9 mouse cellular contexts compared by ENCODE assay signal in the genomic region with DNA sequence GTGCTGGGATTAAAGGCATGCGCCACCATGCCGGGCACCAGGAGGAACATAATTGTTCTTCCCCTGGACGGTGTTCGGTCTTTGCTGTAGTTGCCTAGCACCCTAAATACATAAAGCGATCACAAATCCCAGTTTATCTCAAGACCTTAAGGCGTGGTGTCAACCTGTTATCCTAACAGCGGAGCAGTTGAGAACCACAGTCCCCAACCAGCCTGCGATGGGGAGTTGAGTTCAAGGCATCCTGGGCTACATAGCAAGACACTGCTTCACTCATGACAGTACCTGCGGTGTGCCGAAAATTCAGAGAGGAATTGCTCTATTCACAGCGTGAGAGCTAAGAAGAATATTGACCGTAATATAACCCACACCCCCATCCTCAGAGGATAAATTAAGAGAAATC. TPM values are rescaled to one million over a fixed set of nuclear protein-coding genes. Genes with fewer than 3 reads are reported as not detected.
DNase-seq lines count a peak whose midpoint lies in the region; ATAC-seq and TF ChIP-seq lines count a peak whose summit lies in the region.
"Had no signal": no experiment of that assay in that cellular context is flagged by ENCODE, and none has a peak within 500 bp of the region (broad histone marks: within the 10 kb centered on the region; RNA-seq: fewer than 3 reads in every experiment).

No protein-coding gene starts in this region.

- peak overlapping the region; percentile 92 for H3K4me2 ChIP-seq in lung, embryonic 14.5 days
- peak overlapping the region; percentile 72 for H3K4me2 ChIP-seq in embryonic facial prominence, embryonic 14.5 days (ENCODE audit: low read depth, low read length)
- peak overlapping the region; percentile 85 for H3K4me2 ChIP-seq in limb, embryonic 14.5 days (replicated peaks; ENCODE audit: low read depth, low read length, severe bottlenecking)
- H3K4me2 ChIP-seq in neural tube, embryonic 15.5 days, result peak overlapping the region; percentile 77

- no peaks in the 10 kb centered on the region for H3K27me3 ChIP-seq in lung, embryonic 14.5 days (ENCODE audit: insufficient read depth, low read length)
- no peaks in the 10 kb centered on the region for H3K27me3 ChIP-seq in embryonic facial prominence, embryonic 14.5 days (replicated peaks; ENCODE audit: control insufficient read depth, insufficient read depth, low read length)
- H3K27me3 ChIP-seq in limb, embryonic 14.5 days (ENCODE audit: control insufficient read depth, insufficient read depth, low read length), result no peaks in the 10 kb centered on the region
- H3K27me3 ChIP-seq in neural tube, embryonic 15.5 days (replicated peaks), result no peaks in the 10 kb centered on the region

- ATAC-seq in lung, embryonic 14.5 days (ENCODE audit: insufficient read depth), result no peak
- no peak for ATAC-seq in embryonic facial prominence, embryonic 14.5 days (ENCODE audit: low read depth)
- no peak for ATAC-seq in limb, embryonic 14.5 days (ENCODE audit: low FRiP score, low read depth)
- no peak for ATAC-seq in neural tube, embryonic 15.5 days (ENCODE audit: low FRiP score)

- 60% methylated on average over 12 of the region's 12 CpGs for WGBS in lung, embryonic 14.5 days
- 61% methylated on average over 12 of the region's 12 CpGs for WGBS in embryonic facial prominence, embryonic 14.5 days
- WGBS in limb, embryonic 14.5 days, result 55% methylated on average over 12 of the region's 12 CpGs
- WGBS in neural tube, embryonic 15.5 days, result 61% methylated on average over 12 of the region's 12 CpGs

- TF ChIP-seq POLR2A in limb, embryonic 14.5 days (IDR thresholded peaks at IDR 0.05; ENCODE audit: borderline replicate concordance, extremely low read depth, insufficient read depth, insufficient read length), result no peak

- H3K9me3 ChIP-seq in lung, embryonic 14.5 days (ENCODE audit: low read depth, low read length), result no peaks in the 10 kb centered on the region
- no peaks in the 10 kb centered on the region for H3K9me3 ChIP-seq in embryonic facial prominence, embryonic 14.5 days (ENCODE audit: control insufficient read depth, low read length)
- no peaks in the 10 kb centered on the region for H3K9me3 ChIP-seq in limb, embryonic 14.5 days (ENCODE audit: control insufficient read depth, low read length)
- H3K9me3 ChIP-seq in neural tube, embryonic 15.5 days (replicated peaks), result no peaks in the 10 kb centered on the region

- peak overlapping the region; percentile 71 for H3K4me3 ChIP-seq in lung, embryonic 14.5 days (ENCODE audit: low read depth, low read length)
- H3K4me3 ChIP-seq in embryonic facial prominence, embryonic 14.5 days (ENCODE audit: low read depth, low read length), result peak overlapping the region; percentile 74
- peak overlapping the region; percentile 65 for H3K4me3 ChIP-seq in limb, embryonic 14.5 days (replicated peaks; ENCODE audit: low read length)
- H3K4me3 ChIP-seq in neural tube, embryonic 15.5 days (replicated peaks), result peak overlapping the region; percentile 91

- no peak for TF ChIP-seq CTCF in lung, embryonic 14.5 days (IDR thresholded peaks at IDR 0.05; ENCODE audit: low read depth)

- DNase-seq in lung, embryonic 14.5 days, result no peak
- DNase-seq in lung, postnatal 36 days, result no peak
- no peak for DNase-seq in embryonic facial prominence, embryonic 14.5 days (ENCODE audit: low spot score)
- DNase-seq in limb, embryonic 14.5 days (ENCODE audit: low spot score), result no peak
- DNase-seq in adrenal gland, postnatal 25 days, result no peak
- DNase-seq in cerebellum, postnatal 25 days, result no peak
- no peak for DNase-seq in thymus, postnatal 10 days (ENCODE audit: low spot score in 2 of 2)

- peaks cover 5% of the 10 kb centered on the region; the same call in 1 of the 2 replicates for H3K4me1 ChIP-seq in lung, embryonic 14.5 days (ENCODE audit: insufficient read depth)
- peaks cover 8% of the 10 kb centered on the region for H3K4me1 ChIP-seq in embryonic facial prominence, embryonic 14.5 days (ENCODE audit: control insufficient read depth, insufficient read depth, low read length)
- H3K4me1 ChIP-seq in limb, embryonic 14.5 days (ENCODE audit: control insufficient read depth, insufficient read depth, low read length), result peaks cover 12% of the 10 kb centered on the region
- H3K4me1 ChIP-seq in neural tube, embryonic 15.5 days, result peaks cover 19% of the 10 kb centered on the region

- H3K9ac ChIP-seq in lung, embryonic 14.5 days, result peak overlapping the region; percentile 94
- H3K9ac ChIP-seq in embryonic facial prominence, embryonic 14.5 days (ENCODE audit: low read depth, low read length), result peak overlapping the region; percentile 99
- peak overlapping the region; percentile 89 for H3K9ac ChIP-seq in limb, embryonic 14.5 days (ENCODE audit: low read depth, low read length, severe bottlenecking)
- H3K9ac ChIP-seq in neural tube, embryonic 15.5 days (replicated peaks), result peak overlapping the region; percentile 23; the same call in 1 of the 2 replicates

- H3K27ac ChIP-seq in lung, embryonic 14.5 days (ENCODE audit: low read depth), result peak overlapping the region; percentile 96
- H3K27ac ChIP-seq in embryonic facial prominence, embryonic 14.5 days (replicated peaks; ENCODE audit: low read depth, low read length), result peak overlapping the region; percentile 97
- H3K27ac ChIP-seq in limb, embryonic 14.5 days (replicated peaks; ENCODE audit: low read depth, low read length), result peak overlapping the region; percentile 92
- H3K27ac ChIP-seq in neural tube, embryonic 15.5 days (replicated peaks), result peak overlapping the region; percentile 46; the same call in 1 of the 2 replicates

- peaks cover 56% of the 10 kb centered on the region for H3K36me3 ChIP-seq in lung, embryonic 14.5 days (ENCODE audit: insufficient read depth)
- peaks cover 55% of the 10 kb centered on the region for H3K36me3 ChIP-seq in embryonic facial prominence, embryonic 14.5 days (ENCODE audit: control insufficient read depth, insufficient read depth, low read length)
- H3K36me3 ChIP-seq in limb, embryonic 14.5 days (ENCODE audit: control insufficient read depth, insufficient read depth, low read length), result peaks cover 59% of the 10 kb centered on the region
- H3K36me3 ChIP-seq in neural tube, embryonic 15.5 days, result peaks cover 54% of the 10 kb centered on the region

RNA-seq across cellular contexts. Expression of gene Cnpy2, which starts 0.6 kb away (rescaled TPM):
- polyA plus RNA-seq in lung, embryonic 14.5 days (2014; fragmentation: Nextera tagmentation; extraction: Ambion mirVana), result 317 and 336 TPM in 2 replicates
- 350 and 364 TPM in 2 replicates for polyA plus RNA-seq in embryonic facial prominence, embryonic 14.5 days (2014; fragmentation: Nextera tagmentation; extraction: Ambion mirVana)
- 129 and 169 TPM in 2 replicates for polyA plus RNA-seq in limb, embryonic 14.5 days (2012; rRNA removed)
- 378 and 387 TPM in 2 replicates for polyA plus RNA-seq in limb, embryonic 14.5 days (2014; fragmentation: Nextera tagmentation; extraction: Ambion mirVana)
- 201 and 221 TPM in 2 replicates for polyA plus RNA-seq in neural tube, embryonic 15.5 days (2015; fragmentation: Nextera tagmentation; extraction: Ambion mirVana)
- 164 and 206 TPM in 2 replicates for total RNA-seq in adrenal gland, postnatal 25 days (2021)

RNA-seq across cellular contexts. Expression of gene Cs, which starts 15.9 kb away (rescaled TPM):
- polyA plus RNA-seq in lung, embryonic 14.5 days (2014; fragmentation: Nextera tagmentation; extraction: Ambion mirVana), result 205 and 211 TPM in 2 replicates
- polyA plus RNA-seq in embryonic facial prominence, embryonic 14.5 days (2014; fragmentation: Nextera tagmentation; extraction: Ambion mirVana), result 199 and 201 TPM in 2 replicates
- 131 and 149 TPM in 2 replicates for polyA plus RNA-seq in limb, embryonic 14.5 days (2012; rRNA removed)
- 173 and 174 TPM in 2 replicates for polyA plus RNA-seq in limb, embryonic 14.5 days (2014; fragmentation: Nextera tagmentation; extraction: Ambion mirVana)
- 268 and 273 TPM in 2 replicates for polyA plus RNA-seq in neural tube, embryonic 15.5 days (2015; fragmentation: Nextera tagmentation; extraction: Ambion mirVana)
- total RNA-seq in adrenal gland, postnatal 25 days (2021), result 287 and 317 TPM in 2 replicates

RNA-seq across cellular contexts. Expression of gene Pan2, which starts 18.5 kb away (rescaled TPM):
- 33.4 and 36.2 TPM in 2 replicates for polyA plus RNA-seq in lung, embryonic 14.5 days (2014; fragmentation: Nextera tagmentation; extraction: Ambion mirVana)
- polyA plus RNA-seq in embryonic facial prominence, embryonic 14.5 days (2014; fragmentation: Nextera tagmentation; extraction: Ambion mirVana), result 23.6 and 23.8 TPM in 2 replicates
- 49.7 and 58.0 TPM in 2 replicates for polyA plus RNA-seq in limb, embryonic 14.5 days (2012; rRNA removed)
- 26.6 and 31.1 TPM in 2 replicates for polyA plus RNA-seq in limb, embryonic 14.5 days (2014; fragmentation: Nextera tagmentation; extraction: Ambion mirVana)
- 17.4 and 20.7 TPM in 2 replicates for polyA plus RNA-seq in neural tube, embryonic 15.5 days (2015; fragmentation: Nextera tagmentation; extraction: Ambion mirVana)
- total RNA-seq in adrenal gland, postnatal 25 days (2021), result 28.9 and 32.7 TPM in 2 replicates

RNA-seq across cellular contexts. Expression of gene Il23a, which starts 23.1 kb away (rescaled TPM):
- polyA plus RNA-seq in lung, embryonic 14.5 days (2014; fragmentation: Nextera tagmentation; extraction: Ambion mirVana), result 0.17 and 0.41 TPM in 2 replicates
- polyA plus RNA-seq in embryonic facial prominence, embryonic 14.5 days (2014; fragmentation: Nextera tagmentation; extraction: Ambion mirVana), result 0.20 and 0.29 TPM in 2 replicates
- polyA plus RNA-seq in limb, embryonic 14.5 days (2012; rRNA removed), result 0.18 and 0.31 TPM in 2 replicates
- 0.28 TPM in 1 of 2 replicates, not detected in the other for polyA plus RNA-seq in limb, embryonic 14.5 days (2014; fragmentation: Nextera tagmentation; extraction: Ambion mirVana)
- 0.32 and 0.37 TPM in 2 replicates for polyA plus RNA-seq in neural tube, embryonic 15.5 days (2015; fragmentation: Nextera tagmentation; extraction: Ambion mirVana)
- not detected in 2 replicates for total RNA-seq in adrenal gland, postnatal 25 days (2021)
- total RNA-seq: adrenal gland, postnatal 36 days had no signal

RNA-seq across cellular contexts. Expression of gene Coq10a, which starts 47.2 kb away (rescaled TPM):
- 12.8 and 14.5 TPM in 2 replicates for polyA plus RNA-seq in lung, embryonic 14.5 days (2014; fragmentation: Nextera tagmentation; extraction: Ambion mirVana)
- polyA plus RNA-seq in embryonic facial prominence, embryonic 14.5 days (2014; fragmentation: Nextera tagmentation; extraction: Ambion mirVana), result 15.6 and 16.8 TPM in 2 replicates
- polyA plus RNA-seq in limb, embryonic 14.5 days (2012; rRNA removed), result 38.9 and 43.5 TPM in 2 replicates
- 19.4 and 21.5 TPM in 2 replicates for polyA plus RNA-seq in limb, embryonic 14.5 days (2014; fragmentation: Nextera tagmentation; extraction: Ambion mirVana)
- polyA plus RNA-seq in neural tube, embryonic 15.5 days (2015; fragmentation: Nextera tagmentation; extraction: Ambion mirVana), result 34.6 and 40.8 TPM in 2 replicates
- 74.4 and 80.2 TPM in 2 replicates for total RNA-seq in adrenal gland, postnatal 25 days (2021)

Comparison
In these comparisons a context has a peak if more than half of its experiments do, and no peak if none do; other contexts are left out.
1. H3K27ac ChIP-seq: peak in every context shown above with its lines; median percentile 97 in embryonic facial prominence, embryonic 14.5 days; 96 in lung, embryonic 14.5 days; 92 in limb, embryonic 14.5 days; 46 in neural tube, embryonic 15.5 days.
2. H3K9ac ChIP-seq: peak in every context shown above with its lines; median percentile 99 in embryonic facial prominence, embryonic 14.5 days; 94 in lung, embryonic 14.5 days; 89 in limb, embryonic 14.5 days; 23 in neural tube, embryonic 15.5 days.